Mouse (Mus musculus): ENCODE measurements around the gene Trpc2. TPM values are rescaled to one million over a fixed set of nuclear protein-coding genes. Genes with fewer than 3 reads are reported as not detected.
A peak's percentile ranks its signal among the peaks of the same experiment; 100 is the strongest.

The Trpc2 gene
- polyA plus RNA-seq, 1 experiment from 2014 or later: not detected

DNA sequence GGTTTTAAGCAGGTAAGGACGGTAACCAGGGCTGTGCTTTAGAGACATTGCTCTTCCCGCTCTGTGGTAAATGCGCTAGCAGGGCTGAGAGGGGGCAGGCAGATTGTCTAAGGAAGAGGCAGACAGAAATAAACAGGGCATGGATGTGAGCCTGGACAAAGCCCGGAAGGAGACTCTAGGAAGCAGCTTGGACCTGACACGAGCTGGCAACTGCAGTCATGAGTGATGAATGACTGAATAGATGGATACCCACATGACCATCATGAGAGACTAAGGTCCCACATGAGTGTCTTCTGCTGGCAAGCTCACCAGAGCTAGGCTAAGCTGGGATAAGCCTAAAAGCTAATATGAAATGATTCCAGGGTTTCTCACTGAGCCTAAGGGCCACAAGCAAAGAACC is 21.2 kb downstream of the Trpc2 start:
- no peak overlapping the region for H3K4me2 ChIP-seq (replicated peaks)
- no peak for ATAC-seq (ENCODE audit: low FRiP score, low read depth)
- H3K9ac ChIP-seq: no peak overlapping the region
- WGBS: 72% methylated on average over 5 of the region's 5 CpGs
- no peaks in the 10 kb centered on the region for H3K9me3 ChIP-seq
- H3K27ac ChIP-seq: no peak overlapping the region
- no peaks in the 10 kb centered on the region for H3K36me3 ChIP-seq
- no peaks in the 10 kb centered on the region for H3K27me3 ChIP-seq
- H3K4me3 ChIP-seq: no peak overlapping the region
- H3K4me1 ChIP-seq: peaks cover 31% of the 10 kb centered on the region

DNA sequence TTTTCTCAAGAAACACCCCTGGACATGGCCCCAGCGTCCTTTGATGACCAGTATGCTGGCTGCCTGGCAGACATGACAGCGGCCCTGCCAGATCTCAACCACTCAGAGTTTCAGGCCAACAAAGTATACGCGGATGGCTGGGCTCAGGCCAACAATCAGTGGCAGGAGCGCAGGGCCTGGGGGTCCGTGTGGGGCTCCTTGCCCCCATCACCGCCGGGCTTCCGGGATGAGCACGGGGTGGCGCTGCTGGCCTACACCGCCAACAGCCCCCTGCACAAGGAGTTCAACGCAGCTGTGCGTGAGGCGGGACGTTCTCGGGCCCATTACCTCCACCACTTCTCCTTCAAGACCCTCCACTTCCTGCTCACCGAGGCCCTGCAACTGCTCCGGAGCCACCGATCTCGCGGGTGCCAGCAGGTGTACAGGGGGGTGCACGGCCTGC is 23.8 kb downstream of the Trpc2 start:
- Histone ChIP-seq H3K27ac (no peak overlapping the region), H3K4me3 (peak overlapping the region; percentile 33), H3K36me3 (no peaks in the 10 kb centered on the region), H3K4me1 (peaks cover 15% of the 10 kb centered on the region), H3K9ac (peak overlapping the region; percentile 62), H3K9me3 (no peaks in the 10 kb centered on the region), H3K4me2 (replicated peaks) (peak overlapping the region; percentile 67), H3K27me3 (no peaks in the 10 kb centered on the region)
- ATAC-seq (ENCODE audit: low FRiP score, low read depth): 0 out of 2 replicates have a peak, but pooled peaks have one; percentile 38
- 15% methylated on average over 23 of the region's 23 CpGs for WGBS

DNA sequence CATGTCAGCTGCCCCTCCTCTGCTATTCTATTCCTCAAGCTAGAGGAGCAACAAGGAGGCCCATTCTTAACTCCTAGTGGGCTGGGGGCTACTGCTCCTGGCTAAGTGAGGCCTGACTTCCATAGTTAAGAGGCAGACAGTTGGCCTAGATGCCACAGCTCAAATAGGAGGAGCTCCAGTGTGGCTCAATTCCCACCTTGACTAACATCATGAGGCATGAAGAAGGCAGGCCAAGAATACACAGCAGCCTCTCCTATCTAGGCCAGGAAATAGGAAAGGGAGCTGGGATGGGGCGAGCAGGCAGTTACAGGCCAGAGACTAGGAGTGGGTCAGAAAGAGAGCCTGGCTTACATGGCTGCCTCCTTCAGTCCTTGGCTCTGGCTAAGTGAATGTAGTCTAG is 25.3 kb downstream of the Trpc2 start:
- H3K9me3 ChIP-seq: no peaks in the 10 kb centered on the region
- no peak for ATAC-seq (ENCODE audit: low FRiP score, low read depth)
- H3K4me3 ChIP-seq: no peak overlapping the region
- 83% methylated on average over 1 of the region's 1 CpGs for WGBS
- no peak overlapping the region for H3K27ac ChIP-seq
- no peak overlapping the region for H3K9ac ChIP-seq
- H3K4me2 ChIP-seq (replicated peaks): no peak overlapping the region
- no peaks in the 10 kb centered on the region for H3K27me3 ChIP-seq
- H3K4me1 ChIP-seq: peaks cover 11% of the 10 kb centered on the region
- H3K36me3 ChIP-seq: no peaks in the 10 kb centered on the region

DNA sequence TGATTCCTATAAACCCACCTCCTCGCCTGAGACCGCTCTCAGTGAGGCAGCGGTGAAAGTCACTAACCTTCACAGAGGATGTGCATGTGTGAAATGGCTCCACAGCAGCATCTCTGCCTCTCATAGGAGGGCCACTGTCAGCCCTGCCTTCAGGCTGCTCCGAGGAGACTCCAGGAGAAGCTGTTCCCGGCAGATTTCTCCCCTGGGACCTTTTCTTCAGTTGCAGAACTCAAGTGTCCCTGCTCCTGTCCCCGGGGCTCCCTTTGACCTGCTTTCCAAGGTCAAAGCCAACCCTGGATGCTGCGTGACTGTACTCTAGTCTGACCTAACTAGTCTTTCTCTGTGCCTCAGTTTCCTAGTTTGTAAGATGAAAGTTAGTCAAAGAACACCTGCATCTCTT is 26.3 kb downstream of the Trpc2 start, which contains the start of gene Art5:
Art5 (minus strand) TSS at position 319 of the 400 bp plus-strand sequence.
- ATAC-seq (ENCODE audit: low FRiP score, low read depth): no peak
- no peaks in the 10 kb centered on the region for H3K27me3 ChIP-seq
- WGBS: 74% methylated on average over 7 of the region's 7 CpGs
- no peak within 1 kb of the TSS for H3K27ac ChIP-seq
- no peak within 1 kb of the TSS for H3K9ac ChIP-seq
- no peak within 1 kb of the TSS for H3K4me2 ChIP-seq (replicated peaks)
- H3K4me1 ChIP-seq: peaks cover 11% of the 10 kb centered on the region
- H3K9me3 ChIP-seq: no peaks in the 10 kb centered on the region
- H3K36me3 ChIP-seq: no peaks in the 10 kb centered on the region
- H3K4me3 ChIP-seq: no peak within 1 kb of the TSS

DNA sequence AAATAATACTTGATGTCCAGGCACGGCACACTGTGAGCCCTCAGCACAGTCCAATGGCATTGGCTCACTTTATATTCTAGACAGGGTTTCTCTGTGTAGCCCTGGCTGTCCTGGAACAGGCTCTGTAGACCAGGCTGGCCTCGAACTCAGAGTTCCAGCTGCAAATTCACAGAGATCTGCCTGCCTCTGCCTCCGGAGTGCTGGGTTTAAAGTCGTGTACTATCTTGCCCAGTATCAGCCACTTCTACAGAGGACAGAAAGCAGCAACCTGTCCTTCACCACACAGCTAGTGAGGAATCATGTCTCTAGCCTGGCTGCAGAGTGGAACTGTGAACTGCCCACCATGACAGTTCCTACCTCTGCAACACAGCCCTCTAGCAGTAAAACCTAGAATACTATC is 26.8 kb downstream of the Trpc2 start:
- Histone ChIP-seq H3K4me3 (no peak overlapping the region), H3K4me2 (replicated peaks) (no peak overlapping the region), H3K27ac (no peak overlapping the region), H3K4me1 (peaks cover 11% of the 10 kb centered on the region), H3K36me3 (no peaks in the 10 kb centered on the region), H3K9ac (no peak overlapping the region), H3K27me3 (no peaks in the 10 kb centered on the region), H3K9me3 (no peaks in the 10 kb centered on the region)
- WGBS: 89% methylated on average over 4 of the region's 4 CpGs
- no peak for ATAC-seq (ENCODE audit: low FRiP score, low read depth)

DNA sequence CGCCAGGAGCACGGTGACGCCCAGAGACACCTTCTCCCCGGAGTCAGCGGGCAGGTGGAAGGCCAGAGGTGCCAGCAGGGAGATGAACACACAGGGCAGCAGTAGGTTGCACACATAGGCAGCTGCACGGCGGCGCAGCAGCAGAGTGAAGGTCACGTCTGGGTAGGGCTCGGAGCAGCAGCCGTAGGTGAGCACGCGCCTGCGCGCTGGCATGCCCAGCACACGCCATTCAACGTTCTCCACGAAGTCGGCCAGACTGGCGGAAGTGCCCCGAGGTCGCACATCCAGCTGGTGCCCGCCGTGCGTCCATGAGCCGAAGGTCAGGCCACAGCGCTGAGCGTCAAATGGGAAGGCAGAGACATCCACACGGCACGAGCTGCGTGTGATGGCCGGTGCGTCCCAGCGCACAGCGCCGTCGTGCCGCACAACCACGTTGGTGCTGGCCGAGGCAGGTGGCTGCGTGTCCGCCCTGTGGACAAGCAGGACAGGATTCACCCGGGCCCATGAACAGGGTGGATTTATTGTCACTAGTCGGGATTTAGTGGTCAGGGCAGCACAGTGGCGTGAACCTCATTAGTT is 30.3 kb downstream of the Trpc2 start:
- H3K4me1 ChIP-seq: no peaks in the 10 kb centered on the region
- no peak for ATAC-seq (ENCODE audit: low FRiP score, low read depth)
- H3K4me3 ChIP-seq: no peak overlapping the region
- peaks cover 4% of the 10 kb centered on the region for H3K36me3 ChIP-seq
- no peak overlapping the region for H3K4me2 ChIP-seq (replicated peaks)
- H3K9ac ChIP-seq: no peak overlapping the region
- H3K27me3 ChIP-seq: no peaks in the 10 kb centered on the region
- WGBS: 74% methylated on average over 45 of the region's 45 CpGs
- no peaks in the 10 kb centered on the region for H3K9me3 ChIP-seq
- H3K27ac ChIP-seq: no peak overlapping the region

DNA sequence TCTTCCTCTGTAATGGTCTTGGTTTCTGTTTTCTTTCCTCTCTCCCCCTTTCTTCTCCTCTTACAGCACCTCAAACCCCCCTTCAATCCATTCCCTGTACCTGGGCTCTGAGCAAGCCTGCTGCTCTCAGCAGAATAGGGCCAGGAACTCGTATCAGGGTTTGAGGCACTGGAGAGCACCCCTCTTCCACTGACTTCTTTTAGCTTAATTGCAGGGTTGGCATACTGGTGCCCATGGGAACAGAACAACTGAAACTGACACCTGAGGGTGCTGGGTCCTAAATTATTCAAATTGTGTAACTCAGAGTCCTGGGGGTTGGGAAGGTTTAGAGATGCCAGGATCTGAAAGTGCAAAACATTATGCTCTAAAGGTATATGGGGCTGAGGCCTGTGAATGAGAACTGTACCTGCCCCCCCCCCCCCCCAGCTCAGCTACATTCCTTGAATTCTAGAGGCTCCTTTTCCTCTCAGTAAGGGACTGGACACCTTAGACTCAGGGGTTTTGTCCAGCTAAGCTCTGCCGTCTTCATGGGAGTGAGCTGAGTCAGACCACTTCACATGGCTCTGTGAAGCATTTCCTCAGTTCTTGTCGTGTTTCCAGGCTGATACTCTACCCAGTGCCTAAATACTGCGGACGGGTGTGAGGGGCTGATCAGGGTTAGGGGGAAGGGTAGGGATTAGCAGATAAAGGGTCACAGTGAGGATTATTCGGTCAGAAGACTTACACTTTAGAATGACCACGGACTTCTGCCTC is 33.8 kb downstream of the Trpc2 start, which contains the start of gene Chrna10:
Chrna10 (minus strand) TSS at position 250 of the 753 bp plus-strand sequence.
- Histone ChIP-seq H3K4me3 (no peak within 1 kb of the TSS), H3K36me3 (peaks cover 39% of the 10 kb centered on the region), H3K9ac (no peak within 1 kb of the TSS), H3K4me1 (no peaks in the 10 kb centered on the region), H3K27me3 (no peaks in the 10 kb centered on the region), H3K4me2 (replicated peaks) (no peak within 1 kb of the TSS), H3K9me3 (no peaks in the 10 kb centered on the region), H3K27ac (no peak within 1 kb of the TSS)
- WGBS: 44% methylated on average over 7 of the region's 7 CpGs
- no peak for ATAC-seq (ENCODE audit: low FRiP score, low read depth)

DNA sequence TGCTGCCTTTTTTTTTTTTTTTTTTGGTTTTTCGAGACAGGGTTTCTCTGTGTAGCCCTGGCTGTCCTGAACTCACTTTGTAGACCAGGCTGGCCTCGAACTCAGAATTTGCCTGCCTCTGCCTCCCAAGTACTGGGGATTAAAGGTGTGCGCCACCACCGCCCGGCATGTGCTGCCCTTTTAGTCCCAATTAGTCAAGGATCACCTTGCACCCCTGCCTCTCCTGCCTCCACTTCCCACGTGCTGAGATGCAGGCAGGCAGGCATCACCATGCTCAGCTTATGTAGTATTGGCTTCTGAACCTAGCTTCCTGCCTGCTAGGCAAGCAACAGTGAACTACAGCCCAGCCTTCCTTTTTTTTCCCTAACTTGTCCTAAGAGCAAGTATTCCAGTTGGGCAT is 34.5 kb downstream of the Trpc2 start:
- ATAC-seq (ENCODE audit: low FRiP score, low read depth): no peak
- Histone ChIP-seq H3K9me3 (no peaks in the 10 kb centered on the region), H3K27ac (no peak overlapping the region), H3K27me3 (no peaks in the 10 kb centered on the region), H3K9ac (no peak overlapping the region), H3K4me2 (replicated peaks) (no peak overlapping the region), H3K4me1 (no peaks in the 10 kb centered on the region), H3K36me3 (peaks cover 46% of the 10 kb centered on the region), H3K4me3 (no peak overlapping the region)
- 70% methylated on average over 6 of the region's 6 CpGs for whole genome bisulfite sequencing

DNA sequence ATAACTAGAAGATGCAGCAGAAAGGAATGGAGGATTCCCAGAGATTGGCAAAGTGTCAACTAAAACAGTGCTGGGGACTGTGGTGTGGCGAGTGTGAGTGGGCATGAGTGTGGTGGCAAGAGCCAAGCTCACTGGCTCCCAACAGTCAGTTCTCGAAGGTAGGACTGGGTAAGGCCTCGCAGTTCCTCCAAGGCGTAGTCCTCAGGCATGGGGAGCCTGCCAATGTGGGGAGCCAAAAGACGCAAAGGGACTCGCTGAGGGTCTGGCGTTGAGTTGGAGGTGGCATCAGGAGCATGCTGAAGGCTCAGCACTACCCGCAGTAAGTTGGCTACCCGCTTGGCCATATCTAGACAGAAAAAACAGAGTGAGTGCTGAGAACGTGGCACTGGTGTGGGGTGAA is 37.4 kb downstream of the Trpc2 start:
- WGBS: 94% methylated on average over 10 of the region's 10 CpGs
- no peak overlapping the region for H3K4me2 ChIP-seq (replicated peaks)
- no peak overlapping the region for H3K9ac ChIP-seq
- no peak for ATAC-seq (ENCODE audit: low FRiP score, low read depth)
- H3K4me3 ChIP-seq: no peak overlapping the region
- peaks cover 75% of the 10 kb centered on the region for H3K36me3 ChIP-seq
- no peaks in the 10 kb centered on the region for H3K9me3 ChIP-seq
- no peaks in the 10 kb centered on the region for H3K27me3 ChIP-seq
- no peaks in the 10 kb centered on the region for H3K4me1 ChIP-seq
- H3K27ac ChIP-seq: no peak overlapping the region

DNA sequence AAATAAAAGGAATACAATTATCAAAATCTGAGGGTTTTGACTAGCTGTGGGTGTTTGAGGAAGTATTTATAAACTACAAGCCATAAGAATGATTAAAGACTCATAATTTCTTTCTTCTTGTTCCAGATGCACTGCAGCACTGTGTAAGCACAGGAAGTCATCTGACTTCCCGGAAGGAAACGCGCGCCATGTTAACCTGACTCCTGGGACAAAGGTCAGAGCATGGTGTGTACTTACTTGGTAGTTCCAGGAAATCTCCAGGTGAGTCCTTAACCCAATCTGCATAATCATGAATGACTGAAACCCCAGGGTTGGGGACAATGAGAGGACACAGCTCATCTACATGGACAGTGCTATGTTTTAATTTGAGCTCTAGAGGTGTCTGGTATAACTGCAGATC is 49.5 kb downstream of the Trpc2 start:
- 87% methylated on average over 4 of the region's 4 CpGs for whole genome bisulfite sequencing
- ATAC-seq (ENCODE audit: low FRiP score, low read depth): no peak
- Histone ChIP-seq H3K4me2 (replicated peaks) (no peak overlapping the region), H3K4me3 (no peak overlapping the region), H3K36me3 (peaks cover 82% of the 10 kb centered on the region), H3K27me3 (no peaks in the 10 kb centered on the region), H3K9ac (no peak overlapping the region), H3K9me3 (no peaks in the 10 kb centered on the region), H3K27ac (no peak overlapping the region), H3K4me1 (no peaks in the 10 kb centered on the region)

DNA sequence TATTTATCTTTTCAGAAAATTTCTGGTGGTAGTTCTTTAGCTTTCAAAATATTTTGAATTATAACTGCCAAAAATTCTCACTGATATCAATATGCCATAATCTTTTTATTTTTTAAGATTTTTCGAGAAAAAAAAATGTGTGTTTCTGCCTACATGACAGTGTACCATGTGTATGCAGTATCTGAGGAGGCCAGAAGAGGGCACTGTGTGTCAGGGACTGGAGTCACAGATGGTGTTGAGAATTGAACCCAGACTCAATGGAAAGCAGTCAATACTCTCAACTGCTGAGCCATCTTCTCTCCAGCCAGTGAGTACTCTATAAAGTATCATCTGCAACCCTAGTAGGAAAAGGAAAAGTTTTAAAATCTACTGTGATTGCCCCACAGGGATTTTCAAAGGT is 54.5 kb downstream of the Trpc2 start:
- Histone ChIP-seq H3K27me3 (no peaks in the 10 kb centered on the region), H3K4me3 (no peak overlapping the region), H3K9me3 (no peaks in the 10 kb centered on the region), H3K27ac (no peak overlapping the region), H3K4me1 (no peaks in the 10 kb centered on the region), H3K9ac (no peak overlapping the region), H3K4me2 (replicated peaks) (no peak overlapping the region), H3K36me3 (peaks cover 83% of the 10 kb centered on the region)
- WGBS: 74% methylated on average over 1 of the region's 1 CpGs
- ATAC-seq (ENCODE audit: low FRiP score, low read depth): no peak

DNA sequence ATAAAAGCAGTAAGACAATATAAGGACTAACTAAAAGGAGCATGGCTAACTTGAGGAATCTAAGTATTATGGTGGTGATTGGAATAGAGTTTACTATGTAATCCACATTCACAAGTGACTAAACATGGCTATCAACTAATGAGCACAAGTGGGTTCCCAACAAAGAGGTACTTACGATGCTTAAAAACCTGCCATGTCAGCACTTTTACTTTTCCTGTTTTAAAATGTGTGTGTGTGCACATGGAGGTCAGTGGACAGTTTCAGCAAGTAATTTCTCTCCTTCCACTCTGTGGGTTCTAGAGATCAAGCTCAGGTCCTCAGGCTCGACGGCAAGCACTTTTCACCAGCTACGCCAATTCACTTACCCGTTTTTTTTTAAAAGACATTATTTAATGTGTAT is 55.0 kb downstream of the Trpc2 start:
- peaks cover 82% of the 10 kb centered on the region for H3K36me3 ChIP-seq

More for the DNA sequence above, 55.0 kb downstream of the Trpc2 start:
- Histone ChIP-seq H3K4me2 (replicated peaks) (no peak overlapping the region), H3K4me1 (no peaks in the 10 kb centered on the region), H3K9ac (no peak overlapping the region), H3K27me3 (no peaks in the 10 kb centered on the region), H3K27ac (no peak overlapping the region), H3K9me3 (no peaks in the 10 kb centered on the region), H3K4me3 (no peak overlapping the region)
- no peak for ATAC-seq (ENCODE audit: low FRiP score, low read depth)
- 97% methylated on average over 5 of the region's 5 CpGs for WGBS
